In genomic region chr5:100047871-100048270, GRCm38 (mm10) we compare ENCODE assay signal across 10 mouse cellular contexts. TPM values are rescaled to one million over a fixed set of nuclear protein-coding genes. Genes with fewer than 3 reads are reported as not detected.
A peak's percentile ranks its signal among the peaks of the same experiment; 100 is the strongest.
DNase-seq lines count a peak whose midpoint lies in the region; ATAC-seq and TF ChIP-seq lines count a peak whose summit lies in the region.
"Had no signal": no experiment of that assay in that cellular context is flagged by ENCODE, and none has a peak within 500 bp of the region (broad histone marks: within the 10 kb centered on the region; RNA-seq: fewer than 3 reads in every experiment).

No protein-coding gene starts in this region.

- H3K36me3 ChIP-seq in midbrain, embryonic 13.5 days = peaks cover 2% of the 10 kb centered on the region; the same call in 1 of the 2 replicates
- H3K36me3 ChIP-seq in midbrain, embryonic 14.5 days (ENCODE audit: control insufficient read depth, insufficient read depth, low read length) = no peaks in the 10 kb centered on the region
- H3K36me3 ChIP-seq in forebrain, postnatal 0 days (ENCODE audit: insufficient read depth) = no peaks in the 10 kb centered on the region; the same call in 1 of the 2 replicates
- H3K36me3 ChIP-seq in stomach, postnatal 0 days (ENCODE audit: control insufficient read depth, insufficient read depth, low read length) = no peaks in the 10 kb centered on the region; the same call in 1 of the 2 replicates

- no peak overlapping the region for H3K4me3 ChIP-seq in midbrain, embryonic 13.5 days (replicated peaks)
- no peak overlapping the region for H3K4me3 ChIP-seq in midbrain, embryonic 14.5 days (replicated peaks; ENCODE audit: low read depth, low read length)
- no peak overlapping the region for H3K4me3 ChIP-seq in forebrain, postnatal 0 days (ENCODE audit: low read depth, low read length)
- no peak overlapping the region for H3K4me3 ChIP-seq in stomach, postnatal 0 days (ENCODE audit: low read depth, low read length)
- H3K4me3 ChIP-seq: limb, embryonic 12.5 days had no signal

- no peak for TF ChIP-seq EP300 in stomach, postnatal 0 days (optimal IDR thresholded peaks at IDR 0.05)

- WGBS in midbrain, embryonic 13.5 days = 41% methylated on average over 7 of the region's 7 CpGs
- 44% methylated on average over 7 of the region's 7 CpGs for WGBS in midbrain, embryonic 14.5 days
- WGBS in forebrain, postnatal 0 days = 24% methylated on average over 7 of the region's 7 CpGs
- 42% methylated on average over 7 of the region's 7 CpGs for WGBS in stomach, postnatal 0 days

- intact Hi-C loops in heart, postnatal 10 days (cut with DNase I) = no loop called here
- intact Hi-C loops in heart, postnatal 25 days (cut with DNase I) = loop anchor here (10.0 kb wide), 1 partner anchor 457 kb away; the partner anchor contains the start of gene Lin54

- no peaks in the 10 kb centered on the region for H3K27me3 ChIP-seq in midbrain, embryonic 13.5 days
- no peaks in the 10 kb centered on the region for H3K27me3 ChIP-seq in midbrain, embryonic 14.5 days (ENCODE audit: control insufficient read depth, insufficient read depth, low read length)
- no peaks in the 10 kb centered on the region for H3K27me3 ChIP-seq in forebrain, postnatal 0 days (ENCODE audit: insufficient read depth, low read length)
- no peaks in the 10 kb centered on the region for H3K27me3 ChIP-seq in stomach, postnatal 0 days (ENCODE audit: control insufficient read depth, insufficient read depth, low read length)
- H3K27me3 ChIP-seq: limb, embryonic 12.5 days had no signal

- 0 out of 2 replicates have a peak overlapping the region, but pooled peaks have one; percentile 19 for H3K27ac ChIP-seq in midbrain, embryonic 13.5 days
- H3K27ac ChIP-seq in midbrain, embryonic 14.5 days (replicated peaks; ENCODE audit: low read depth, low read length) = no peak overlapping the region
- H3K27ac ChIP-seq in forebrain, postnatal 0 days (ENCODE audit: low read depth, low read length) = no peak overlapping the region
- peak overlapping the region; percentile 24; the same call in 1 of the 2 replicates for H3K27ac ChIP-seq in stomach, postnatal 0 days (replicated peaks)
- H3K27ac ChIP-seq: limb, embryonic 12.5 days had no signal

- peak; percentile 37 to 51 for DNase-seq in heart, postnatal 10 days
- no peak for DNase-seq in heart, postnatal 25 days (ENCODE audit: low spot score)
- DNase-seq in midbrain, embryonic 14.5 days = no peak
- DNase-seq in forebrain, postnatal 0 days = peak; percentile 57
- peak; percentile 58 for DNase-seq in stomach, postnatal 0 days (ENCODE audit: low spot score)
- DNase-seq in right cerebral cortex, postnatal 4 days = no peak
- no peak for DNase-seq in right cerebral cortex, adult 2 months (ENCODE audit: low spot score in 2 of 2)
- DNase-seq: spleen, adult 18-20 months had no signal

- peaks cover 52% of the 10 kb centered on the region for H3K4me1 ChIP-seq in midbrain, embryonic 13.5 days (replicated peaks)
- peaks cover 16% of the 10 kb centered on the region; the same call in 1 of the 2 replicates for H3K4me1 ChIP-seq in midbrain, embryonic 14.5 days (ENCODE audit: control insufficient read depth, insufficient read depth, low read length)
- peaks cover 16% of the 10 kb centered on the region for H3K4me1 ChIP-seq in forebrain, postnatal 0 days (ENCODE audit: insufficient read depth)
- H3K4me1 ChIP-seq in stomach, postnatal 0 days (replicated peaks; ENCODE audit: control insufficient read depth, insufficient read depth) = peaks cover 2% of the 10 kb centered on the region; the same call in 1 of the 2 replicates

- no peaks in the 10 kb centered on the region for H3K9me3 ChIP-seq in midbrain, embryonic 13.5 days
- H3K9me3 ChIP-seq in midbrain, embryonic 14.5 days (ENCODE audit: control insufficient read depth, low read length) = no peaks in the 10 kb centered on the region
- H3K9me3 ChIP-seq in forebrain, postnatal 0 days (ENCODE audit: low read length) = no peaks in the 10 kb centered on the region
- H3K9me3 ChIP-seq in stomach, postnatal 0 days (ENCODE audit: control insufficient read depth, low read length) = no peaks in the 10 kb centered on the region

- no peak overlapping the region for H3K4me2 ChIP-seq in midbrain, embryonic 13.5 days (replicated peaks)
- H3K4me2 ChIP-seq in midbrain, embryonic 14.5 days (ENCODE audit: low read length) = no peak overlapping the region
- no peak overlapping the region for H3K4me2 ChIP-seq in forebrain, postnatal 0 days (ENCODE audit: low read depth)
- H3K4me2 ChIP-seq in stomach, postnatal 0 days (replicated peaks; ENCODE audit: low read depth) = no peak overlapping the region
- H3K4me2 ChIP-seq: limb, embryonic 12.5 days had no signal

- 0 out of 2 replicates have a peak overlapping the region, but pooled peaks have one; percentile 4 for H3K9ac ChIP-seq in midbrain, embryonic 13.5 days (replicated peaks)
- no peak overlapping the region for H3K9ac ChIP-seq in midbrain, embryonic 14.5 days (replicated peaks; ENCODE audit: low read length)
- H3K9ac ChIP-seq in forebrain, postnatal 0 days = no peak overlapping the region
- no peak overlapping the region for H3K9ac ChIP-seq in stomach, postnatal 0 days (ENCODE audit: low read length)
- H3K9ac ChIP-seq: limb, embryonic 12.5 days had no signal

- ATAC-seq in midbrain, embryonic 13.5 days = peak; percentile 53; the same call in 1 of the 2 replicates
- ATAC-seq in midbrain, embryonic 14.5 days (ENCODE audit: low FRiP score, low TSS enrichment) = no peak
- ATAC-seq in forebrain, postnatal 0 days = peak; percentile 58; the same call in 1 of the 2 replicates
- ATAC-seq in stomach, postnatal 0 days (ENCODE audit: low FRiP score, low TSS enrichment) = peak; percentile 69

- TF ChIP-seq CTCF in forebrain, postnatal 0 days (IDR thresholded peaks at IDR 0.05; ENCODE audit: low read depth) = no peak
- no peak for TF ChIP-seq CTCF in stomach, postnatal 0 days (IDR thresholded peaks at IDR 0.05; ENCODE audit: low read depth)

RNA-seq across cellular contexts. Expression of gene Enoph1, which starts 8.1 kb away (rescaled TPM):
- 10 to 100 TPM; 13.1 to 14.3 TPM for total RNA-seq in heart, postnatal 10 days (2021)
- 1 to 10 TPM; 7.3 to 8.4 TPM for total RNA-seq in heart, postnatal 25 days (2021)
- 39.4 and 40.5 TPM in 2 replicates for polyA plus RNA-seq in midbrain, embryonic 13.5 days (2015; fragmentation: Nextera tagmentation; extraction: Ambion mirVana)
- 43.4 and 49.4 TPM in 2 replicates for polyA plus RNA-seq in midbrain, embryonic 14.5 days (2014; fragmentation: Nextera tagmentation; extraction: Ambion mirVana)
- total RNA-seq in forebrain, postnatal 0 days (2014; rRNA removed) = 66.5 and 67.6 TPM in 2 replicates
- polyA plus RNA-seq in forebrain, postnatal 0 days (2015; fragmentation: Nextera tagmentation; extraction: Ambion mirVana) = 49.7 and 58.6 TPM in 2 replicates
- polyA plus RNA-seq in stomach, postnatal 0 days (2015; fragmentation: Nextera tagmentation; extraction: Ambion mirVana) = 23.4 and 23.5 TPM in 2 replicates

RNA-seq across cellular contexts. Expression of gene Hnrnpdl, which starts 8.4 kb away (rescaled TPM):
- total RNA-seq in heart, postnatal 10 days (2021) = 100 to 1,000 TPM in 1 of 2 experiments, 10 to 100 TPM in 1; 97.3 to 105 TPM
- 10 to 100 TPM; 53.1 to 63.5 TPM for total RNA-seq in heart, postnatal 25 days (2021)
- polyA plus RNA-seq in midbrain, embryonic 13.5 days (2015; fragmentation: Nextera tagmentation; extraction: Ambion mirVana) = 270 and 276 TPM in 2 replicates
- polyA plus RNA-seq in midbrain, embryonic 14.5 days (2014; fragmentation: Nextera tagmentation; extraction: Ambion mirVana) = 268 and 279 TPM in 2 replicates
- total RNA-seq in forebrain, postnatal 0 days (2014; rRNA removed) = 176 and 207 TPM in 2 replicates
- polyA plus RNA-seq in forebrain, postnatal 0 days (2015; fragmentation: Nextera tagmentation; extraction: Ambion mirVana) = 236 and 246 TPM in 2 replicates
- polyA plus RNA-seq in stomach, postnatal 0 days (2015; fragmentation: Nextera tagmentation; extraction: Ambion mirVana) = 58.8 and 58.9 TPM in 2 replicates

Comparison
In these comparisons a context has a peak if more than half of its experiments do, and no peak if none do; other contexts are left out.
1. DNase-seq: peak in heart, postnatal 10 days (2 of 2), forebrain, postnatal 0 days (single experiment) and stomach, postnatal 0 days (single experiment); none in heart, postnatal 25 days (single experiment), midbrain, embryonic 14.5 days (single experiment), right cerebral cortex, postnatal 4 days (single experiment) and right cerebral cortex, adult 2 months (0 of 2).
2. H3K27ac ChIP-seq: peak in midbrain, embryonic 13.5 days (single experiment) and stomach, postnatal 0 days (single experiment); none in midbrain, embryonic 14.5 days (single experiment) and forebrain, postnatal 0 days (single experiment).